Mouse (Mus musculus) embryo, embryonic 10 days (tissue): Measurements from ENCODE around the gene Rabggtb.

ENCODE experiments used
- DNase-seq: peaks from one replicate; pipeline ENCODE4 v3.0.0-alpha.2; 2015; ENCODE audit warnings: low spot score

The Rabggtb gene

GRCm38 (mm10) chr3:153917200-153917599 is 4.4 kb upstream of the Rabggtb start:
- DNase-seq: peak; percentile 30

- DNase-seq: no peak
Observed at GRCm38 (mm10) chr3:153913510-153914243, 868 bp upstream of the Rabggtb start.

- DNase-seq: no peak
Observed at GRCm38 (mm10) chr3:153911882-153912440, 848 bp downstream of the Rabggtb start.

GRCm38 (mm10) chr3:153911197-153911881 is 1.5 kb downstream of the Rabggtb start:
- no peak for DNase-seq

GRCm38 (mm10) chr3:153910489-153910888 is 2.3 kb downstream of the Rabggtb start:
- DNase-seq: no peak

- DNase-seq: no peak
Observed at GRCm38 (mm10) chr3:153908919-153909318, 3.9 kb downstream of the Rabggtb start.

GRCm38 (mm10) chr3:153906136-153906871 is 6.5 kb downstream of the Rabggtb start, which contains the start of gene Msh4:
TSS of gene Msh4 (minus strand) at chr3:153906138.
- DNase-seq: no peak

GRCm38 (mm10) chr3:153905251-153906135 is 7.3 kb downstream of the Rabggtb start:
- peak; percentile 29 for DNase-seq

- DNase-seq: peak; percentile 79
Observed at GRCm38 (mm10) chr3:153904586-153904985, 8.2 kb downstream of the Rabggtb start.

- no peak for DNase-seq
Observed at GRCm38 (mm10) chr3:153902595-153902994, 10.2 kb downstream of the Rabggtb start.

GRCm38 (mm10) chr3:153901904-153902303 is 10.9 kb downstream of the Rabggtb start:
- no peak for DNase-seq

- DNase-seq: no peak
Observed at GRCm38 (mm10) chr3:153897216-153897615, 15.6 kb downstream of the Rabggtb start.

- DNase-seq: no peak
Observed at GRCm38 (mm10) chr3:153895454-153895853, 17.4 kb downstream of the Rabggtb start.

- DNase-seq: no peak
Observed at GRCm38 (mm10) chr3:153889188-153889781, 23.5 kb downstream of the Rabggtb start.

GRCm38 (mm10) chr3:153888141-153888540 is 24.7 kb downstream of the Rabggtb start:
- no peak for DNase-seq

GRCm38 (mm10) chr3:153886296-153886695 is 26.5 kb downstream of the Rabggtb start:
- no peak for DNase-seq

GRCm38 (mm10) chr3:153871396-153871795 is 41.4 kb downstream of the Rabggtb start:
- DNase-seq: no peak

GRCm38 (mm10) chr3:153867149-153868136 is 45.4 kb downstream of the Rabggtb start:
- DNase-seq: no peak

GRCm38 (mm10) chr3:153864636-153865429 is 48.0 kb downstream of the Rabggtb start:
- DNase-seq: no peak
